Mouse (Mus musculus): ENCODE results near the gene Lclat1. TPM values are rescaled to one million over a fixed set of nuclear protein-coding genes. Genes with fewer than 3 reads are reported as not detected.
"Not testable (repeated sequence)": the region's sequence is repeated elsewhere in the genome, so short reads cannot be mapped to it uniquely, and the experiment has no call there.

Lclat1 gene
- polyA plus RNA-seq, 1 experiment = 27.2 TPM

- Histone ChIP-seq H3K36me3 (ENCODE audit: control insufficient read depth, insufficient read depth) (peaks cover 4% of the 10 kb centered on the region), H3K27me3 (ENCODE audit: control insufficient read depth, insufficient read depth, insufficient read length) (no peaks in the 10 kb centered on the region), H3K4me2 (ENCODE audit: low read depth) (no peak overlapping the region), H3K79me2 (ENCODE audit: control insufficient read depth, insufficient read depth) (peaks cover 9% of the 10 kb centered on the region), H3K4me3 (no peak overlapping the region), H3ac (ENCODE audit: control insufficient read depth, insufficient read length) (no peak overlapping the region)
- TF ChIP-seq POLR2AphosphoS2 (IDR thresholded peaks at IDR 0.05; ENCODE audit: insufficient read length, low read depth) (no peak), CEBPB (IDR thresholded peaks at IDR 0.05; ENCODE audit: insufficient read depth, poor library complexity, severe bottlenecking) (no peak), TCF3 (IDR thresholded peaks at IDR 0.05; ENCODE audit: insufficient read length, low read depth) (no peak), SRF (IDR thresholded peaks at IDR 0.05; ENCODE audit: control insufficient read depth, insufficient read length, low read depth) (no peak), REST (IDR thresholded peaks at IDR 0.05; ENCODE audit: insufficient read depth, insufficient read length) (no peak), MAX (IDR thresholded peaks at IDR 0.05; ENCODE audit: low read depth) (no peak), TCF12 (IDR thresholded peaks at IDR 0.05; ENCODE audit: insufficient read depth, poor library complexity, severe bottlenecking) (no peak), USF1 (IDR thresholded peaks at IDR 0.05; ENCODE audit: low read depth) (no peak), MYOD1 (IDR thresholded peaks at IDR 0.05; ENCODE audit: control insufficient read depth in 1 of 3, insufficient read length in 2 of 3, low read depth in 2 of 3) (no peak), MYOG (IDR thresholded peaks at IDR 0.05; ENCODE audit: control insufficient read depth in 1 of 3, insufficient read depth in 1 of 3, insufficient read length in 2 of 3, low read depth in 2 of 3) (no peak), E2F4 (IDR thresholded peaks at IDR 0.05; ENCODE audit: insufficient read depth) (no peak), POLR2A (IDR thresholded peaks at IDR 0.05; ENCODE audit: insufficient read length, low read depth) (no peak)
Observed at GRCm38 (mm10) chr17:73142445-73142844, 34.7 kb downstream of the Lclat1 start.

- TF ChIP-seq REST (IDR thresholded peaks at IDR 0.05; ENCODE audit: insufficient read depth, insufficient read length) (no peak), POLR2A (IDR thresholded peaks at IDR 0.05; ENCODE audit: insufficient read length, low read depth) (no peak), TCF12 (IDR thresholded peaks at IDR 0.05; ENCODE audit: insufficient read depth, poor library complexity, severe bottlenecking) (no peak), MAX (IDR thresholded peaks at IDR 0.05; ENCODE audit: low read depth) (no peak), USF1 (IDR thresholded peaks at IDR 0.05; ENCODE audit: low read depth) (no peak), CEBPB (IDR thresholded peaks at IDR 0.05; ENCODE audit: insufficient read depth, poor library complexity, severe bottlenecking) (no peak), TCF3 (IDR thresholded peaks at IDR 0.05; ENCODE audit: insufficient read length, low read depth) (no peak), SRF (IDR thresholded peaks at IDR 0.05; ENCODE audit: control insufficient read depth, insufficient read length, low read depth) (no peak), E2F4 (IDR thresholded peaks at IDR 0.05; ENCODE audit: insufficient read depth) (no peak)
- H3K79me2 ChIP-seq (ENCODE audit: control insufficient read depth, insufficient read depth) = peaks cover 4% of the 10 kb centered on the region
- no peaks in the 10 kb centered on the region for H3K27me3 ChIP-seq (ENCODE audit: control insufficient read depth, insufficient read depth, insufficient read length)
- no peak overlapping the region for H3ac ChIP-seq (ENCODE audit: control insufficient read depth, insufficient read length)
- no peak overlapping the region for H3K4me2 ChIP-seq (ENCODE audit: low read depth)
- no peak overlapping the region for H3K4me3 ChIP-seq
- peaks cover 4% of the 10 kb centered on the region for H3K36me3 ChIP-seq (ENCODE audit: control insufficient read depth, insufficient read depth)
Observed at GRCm38 (mm10) chr17:73145426-73145825, 37.6 kb downstream of the Lclat1 start.

- no peak overlapping the region for H3ac ChIP-seq (ENCODE audit: control insufficient read depth, insufficient read length)
- peaks cover 4% of the 10 kb centered on the region for H3K79me2 ChIP-seq (ENCODE audit: control insufficient read depth, insufficient read depth)
- H3K4me3 ChIP-seq = no peak overlapping the region
- no peak overlapping the region for H3K4me2 ChIP-seq (ENCODE audit: low read depth)
- TF ChIP-seq TCF3 (IDR thresholded peaks at IDR 0.05; ENCODE audit: insufficient read length, low read depth) (no peak), TCF12 (IDR thresholded peaks at IDR 0.05; ENCODE audit: insufficient read depth, poor library complexity, severe bottlenecking) (no peak), MYOD1 (IDR thresholded peaks at IDR 0.05; ENCODE audit: control insufficient read depth in 1 of 3, insufficient read length in 2 of 3, low read depth in 2 of 3) (no peak), MYOG (IDR thresholded peaks at IDR 0.05; ENCODE audit: control insufficient read depth in 1 of 3, insufficient read depth in 1 of 3, insufficient read length in 2 of 3, low read depth in 2 of 3) (no peak), CEBPB (IDR thresholded peaks at IDR 0.05; ENCODE audit: insufficient read depth, poor library complexity, severe bottlenecking) (no peak), E2F4 (IDR thresholded peaks at IDR 0.05; ENCODE audit: insufficient read depth) (no peak), POLR2AphosphoS2 (IDR thresholded peaks at IDR 0.05; ENCODE audit: insufficient read length, low read depth) (no peak), POLR2A (IDR thresholded peaks at IDR 0.05; ENCODE audit: insufficient read length, low read depth) (no peak), REST (IDR thresholded peaks at IDR 0.05; ENCODE audit: insufficient read depth, insufficient read length) (no peak), SRF (IDR thresholded peaks at IDR 0.05; ENCODE audit: control insufficient read depth, insufficient read length, low read depth) (no peak), USF1 (IDR thresholded peaks at IDR 0.05; ENCODE audit: low read depth) (no peak), MAX (IDR thresholded peaks at IDR 0.05; ENCODE audit: low read depth) (no peak)
- no peaks in the 10 kb centered on the region for H3K27me3 ChIP-seq (ENCODE audit: control insufficient read depth, insufficient read depth, insufficient read length)
- peaks cover 4% of the 10 kb centered on the region for H3K36me3 ChIP-seq (ENCODE audit: control insufficient read depth, insufficient read depth)
Observed at GRCm38 (mm10) chr17:73148607-73149006, 40.8 kb downstream of the Lclat1 start.

- not testable (repeated sequence) for H3K4me3 ChIP-seq; H3K27me3 ChIP-seq (ENCODE audit: control insufficient read depth, insufficient read depth, insufficient read length); H3K79me2 ChIP-seq (ENCODE audit: control insufficient read depth, insufficient read depth); H3K36me3 ChIP-seq (ENCODE audit: control insufficient read depth, insufficient read depth); H3K4me2 ChIP-seq (ENCODE audit: low read depth); H3ac ChIP-seq (ENCODE audit: control insufficient read depth, insufficient read length)
Observed at GRCm38 (mm10) chr17:73152790-73153525, 45.2 kb downstream of the Lclat1 start.

GRCm38 (mm10) chr17:73153672-73154071 is 45.9 kb downstream of the Lclat1 start:
- Histone ChIP-seq H3K4me3 (no peak overlapping the region), H3ac (ENCODE audit: control insufficient read depth, insufficient read length) (no peak overlapping the region), H3K4me2 (ENCODE audit: low read depth) (no peak overlapping the region), H3K79me2 (ENCODE audit: control insufficient read depth, insufficient read depth) (no peaks in the 10 kb centered on the region), H3K27me3 (ENCODE audit: control insufficient read depth, insufficient read depth, insufficient read length) (no peaks in the 10 kb centered on the region), H3K36me3 (ENCODE audit: control insufficient read depth, insufficient read depth) (no peaks in the 10 kb centered on the region)
- TF ChIP-seq REST (IDR thresholded peaks at IDR 0.05; ENCODE audit: insufficient read depth, insufficient read length) = no peak
- no peak for TF ChIP-seq MAX (IDR thresholded peaks at IDR 0.05; ENCODE audit: low read depth)
- no peak for TF ChIP-seq TCF12 (IDR thresholded peaks at IDR 0.05; ENCODE audit: insufficient read depth, poor library complexity, severe bottlenecking)
- TF ChIP-seq E2F4 (IDR thresholded peaks at IDR 0.05; ENCODE audit: insufficient read depth) = no peak
- TF ChIP-seq TCF3 (IDR thresholded peaks at IDR 0.05; ENCODE audit: insufficient read length, low read depth) = no peak
- TF ChIP-seq USF1 (IDR thresholded peaks at IDR 0.05; ENCODE audit: low read depth) = no peak
- TF ChIP-seq MYOG (IDR thresholded peaks at IDR 0.05; ENCODE audit: control insufficient read depth in 1 of 3, insufficient read depth in 1 of 3, insufficient read length in 2 of 3, low read depth in 2 of 3) = no peak
- no peak for TF ChIP-seq POLR2AphosphoS2 (IDR thresholded peaks at IDR 0.05; ENCODE audit: insufficient read length, low read depth)
- TF ChIP-seq POLR2A (IDR thresholded peaks at IDR 0.05; ENCODE audit: insufficient read length, low read depth) = no peak
- TF ChIP-seq CEBPB (IDR thresholded peaks at IDR 0.05; ENCODE audit: insufficient read depth, poor library complexity, severe bottlenecking) = no peak
